Mouse (Mus musculus): ENCODE measurements at regions not wholly inside any gene's neighbourhood (a gene's known extent, or its start where the extent isn't known, plus 50 kb on each side); places are given as distances from the start of the nearest gene placed in this dataset.

- Histone ChIP-seq H3K79me2 (ENCODE audit: control insufficient read depth, insufficient read depth, low read length, poor library complexity) (no peaks in the 10 kb centered on the region), H3K27me3 (ENCODE audit: control insufficient read depth in 1 of 2, insufficient read depth in 2 of 2, low read length in 2 of 2) (no peaks in the 10 kb centered on the region), H3K27ac (ENCODE audit: control insufficient read depth, low read depth, low read length) (no peak overlapping the region), H3K9me3 (replicated peaks; ENCODE audit: insufficient read depth, low read length) (no peaks in the 10 kb centered on the region), H3K9ac (ENCODE audit: control insufficient read depth, low read depth, low read length, poor library complexity, severe bottlenecking) (no peak overlapping the region), H3K4me1 (ENCODE audit: control insufficient read depth in 1 of 2, insufficient read depth in 2 of 2, low read length in 2 of 2) (no peaks in the 10 kb centered on the region), H3K36me3 (ENCODE audit: control insufficient read depth in 1 of 2, insufficient read depth in 2 of 2, low read length in 2 of 2) (no peaks in the 10 kb centered on the region), H3K4me3 (ENCODE audit: control insufficient read depth in 1 of 2, insufficient read depth in 1 of 2, low read depth in 2 of 2, low read length in 2 of 2) (no peak overlapping the region)
- TF ChIP-seq RAD21 (IDR thresholded peaks at IDR 0.05; ENCODE audit: low read depth, low read length), result no peak
- TF ChIP-seq MAFK (IDR thresholded peaks at IDR 0.05; ENCODE audit: borderline replicate concordance, low read depth, low read length), result no peak
- no peak for TF ChIP-seq POLR2AphosphoS5 (IDR thresholded peaks at IDR 0.05; ENCODE audit: borderline replicate concordance, low read depth, low read length)
- no peak for TF ChIP-seq POLR2AphosphoS2 (IDR thresholded peaks at IDR 0.05; ENCODE audit: low read length)
- no peak for TF ChIP-seq USF2 (IDR thresholded peaks at IDR 0.05; ENCODE audit: borderline replicate concordance in 1 of 2, insufficient read depth in 1 of 2, low read depth in 1 of 2, low read length in 2 of 2)
- no peak for DNase-seq (ENCODE audit: low read depth, low spot score)
Measured at GRCm38 (mm10) chr8:127973194-127973593, 385.2 kb upstream of the Nrp1 start.

- no peak for DNase-seq (ENCODE audit: low read depth, low spot score)
- Histone ChIP-seq H3K9ac (ENCODE audit: control insufficient read depth, low read depth, low read length, poor library complexity, severe bottlenecking) (no peak overlapping the region), H3K4me3 (ENCODE audit: control insufficient read depth in 1 of 2, insufficient read depth in 1 of 2, low read depth in 2 of 2, low read length in 2 of 2) (no peak overlapping the region), H3K4me1 (ENCODE audit: control insufficient read depth in 1 of 2, insufficient read depth in 2 of 2, low read length in 2 of 2) (no peaks in the 10 kb centered on the region), H3K27ac (ENCODE audit: control insufficient read depth, low read depth, low read length) (no peak overlapping the region), H3K27me3 (ENCODE audit: control insufficient read depth in 1 of 2, insufficient read depth in 2 of 2, low read length in 2 of 2) (no peaks in the 10 kb centered on the region), H3K79me2 (ENCODE audit: control insufficient read depth, insufficient read depth, low read length, poor library complexity) (no peaks in the 10 kb centered on the region), H3K36me3 (ENCODE audit: control insufficient read depth in 1 of 2, insufficient read depth in 2 of 2, low read length in 2 of 2) (no peaks in the 10 kb centered on the region), H3K9me3 (replicated peaks; ENCODE audit: insufficient read depth, low read length) (no peaks in the 10 kb centered on the region)
- TF ChIP-seq USF2 (IDR thresholded peaks at IDR 0.05; ENCODE audit: borderline replicate concordance in 1 of 2, insufficient read depth in 1 of 2, low read depth in 1 of 2, low read length in 2 of 2), result no peak
- TF ChIP-seq ETS1 (IDR thresholded peaks at IDR 0.05; ENCODE audit: low read depth, low read length), result no peak
- TF ChIP-seq RAD21 (IDR thresholded peaks at IDR 0.05; ENCODE audit: low read depth, low read length), result no peak
- no peak for TF ChIP-seq RCOR1 (IDR thresholded peaks at IDR 0.05; ENCODE audit: low read depth, low read length)
- no peak for TF ChIP-seq TBP (IDR thresholded peaks at IDR 0.05; ENCODE audit: low read depth, low read length)
- no peak for TF ChIP-seq CHD1 (IDR thresholded peaks at IDR 0.05; ENCODE audit: low read depth, low read length)
- no peak for TF ChIP-seq MAX (IDR thresholded peaks at IDR 0.05; ENCODE audit: low read length)
- no peak for TF ChIP-seq ZC3H11A (IDR thresholded peaks at IDR 0.05; ENCODE audit: low read depth, low read length)
Measured at GRCm38 (mm10) chr8:127977746-127978145, 380.7 kb upstream of the Nrp1 start.

DNA sequence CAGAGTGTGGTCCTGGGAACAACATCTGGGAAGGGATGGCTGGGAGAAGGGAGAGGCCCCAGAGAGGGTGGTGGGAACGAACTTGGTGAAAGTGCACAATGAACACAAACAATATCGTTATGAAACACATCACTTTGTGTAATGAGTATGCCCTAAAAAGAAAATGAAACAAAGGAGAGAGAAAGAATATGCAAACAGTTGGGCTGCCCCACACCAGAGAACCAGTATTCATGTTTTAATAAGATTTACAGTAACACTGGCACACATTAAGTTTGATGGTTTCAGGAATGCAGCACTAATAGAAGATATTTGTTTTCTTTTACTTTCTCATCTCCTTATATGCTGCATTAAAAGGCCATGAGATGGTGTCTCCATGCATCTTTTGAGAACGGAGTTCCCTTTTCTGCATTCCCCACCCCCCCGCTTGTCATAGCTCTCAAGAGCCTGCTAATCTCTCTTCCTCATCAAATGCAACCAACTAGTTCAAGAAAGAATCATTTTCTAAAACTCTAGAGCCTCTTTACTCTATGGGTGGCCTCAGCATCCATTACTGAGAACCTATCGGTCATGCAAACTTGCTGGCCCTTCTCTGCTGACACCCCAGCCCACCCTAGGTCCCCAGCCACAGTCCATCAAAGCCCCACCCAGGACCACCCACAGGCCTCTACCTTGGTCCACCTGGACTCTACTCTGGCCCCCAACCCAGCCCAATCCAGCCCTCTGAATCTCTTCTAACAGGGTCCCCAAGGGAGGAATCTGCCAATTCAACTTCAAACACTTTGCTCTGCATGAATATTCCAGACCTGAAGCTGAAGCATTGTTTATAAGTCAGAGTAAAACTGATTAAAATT lies 379.0 kb upstream of the Nrp1 start:
- Histone ChIP-seq H3K27ac (ENCODE audit: control insufficient read depth, low read depth, low read length) (no peak overlapping the region), H3K4me3 (ENCODE audit: control insufficient read depth in 1 of 2, insufficient read depth in 1 of 2, low read depth in 2 of 2, low read length in 2 of 2) (no peak overlapping the region), H3K9ac (ENCODE audit: control insufficient read depth, low read depth, low read length, poor library complexity, severe bottlenecking) (no peak overlapping the region), H3K79me2 (ENCODE audit: control insufficient read depth, insufficient read depth, low read length, poor library complexity) (no peaks in the 10 kb centered on the region), H3K4me1 (ENCODE audit: control insufficient read depth in 1 of 2, insufficient read depth in 2 of 2, low read length in 2 of 2) (no peaks in the 10 kb centered on the region), H3K9me3 (replicated peaks; ENCODE audit: insufficient read depth, low read length) (no peaks in the 10 kb centered on the region), H3K27me3 (ENCODE audit: control insufficient read depth in 1 of 2, insufficient read depth in 2 of 2, low read length in 2 of 2) (no peaks in the 10 kb centered on the region), H3K36me3 (ENCODE audit: control insufficient read depth in 1 of 2, insufficient read depth in 2 of 2, low read length in 2 of 2) (no peaks in the 10 kb centered on the region)
- DNase-seq (ENCODE audit: low read depth, low spot score), result no peak
- no peak for TF ChIP-seq KAT2A (conservative IDR thresholded peaks at IDR 0.05; ENCODE audit: low read depth, low read length)
- no peak for TF ChIP-seq GABPA (IDR thresholded peaks at IDR 0.05; ENCODE audit: low read depth, low read length)
- TF ChIP-seq MEF2A (IDR thresholded peaks at IDR 0.05; ENCODE audit: extremely low read depth, insufficient replicate concordance, low read depth, low read length, poor library complexity, severe bottlenecking), result no peak
- no peak for TF ChIP-seq ETS1 (IDR thresholded peaks at IDR 0.05; ENCODE audit: low read depth, low read length)
- TF ChIP-seq RCOR1 (IDR thresholded peaks at IDR 0.05; ENCODE audit: low read depth, low read length), result no peak
- no peak for TF ChIP-seq NRF1 (IDR thresholded peaks at IDR 0.05; ENCODE audit: insufficient read depth, low read depth, low read length, poor library complexity, severe bottlenecking)
- no peak for TF ChIP-seq POLR2AphosphoS2 (IDR thresholded peaks at IDR 0.05; ENCODE audit: low read length)
- TF ChIP-seq E2F4 (IDR thresholded peaks at IDR 0.05; ENCODE audit: borderline replicate concordance, low read depth, low read length), result no peak
- TF ChIP-seq ELF1 (IDR thresholded peaks at IDR 0.05; ENCODE audit: low read depth, low read length), result no peak
- TF ChIP-seq MAZ (IDR thresholded peaks at IDR 0.05; ENCODE audit: low read depth, low read length), result no peak
- no peak for TF ChIP-seq JUND (IDR thresholded peaks at IDR 0.05; ENCODE audit: low read depth, low read length)
- no peak for TF ChIP-seq USF1 (IDR thresholded peaks at IDR 0.05; ENCODE audit: low read depth, low read length)
- TF ChIP-seq ZKSCAN1 (IDR thresholded peaks at IDR 0.05; ENCODE audit: low read depth, low read length), result no peak
- no peak for TF ChIP-seq MYC (IDR thresholded peaks at IDR 0.05; ENCODE audit: low read depth, low read length)
- no peak for TF ChIP-seq TCF12 (IDR thresholded peaks at IDR 0.05; ENCODE audit: low read depth, low read length)
